Mouse (Mus musculus): ENCODE results near the gene Gm20388. TPM values are rescaled to one million over a fixed set of nuclear protein-coding genes. Genes with fewer than 3 reads are reported as not detected.

The Gm20388 gene
- total RNA-seq, 2 experiments from 2014 or later, result 1.9 to 2.0 TPM

- no peak for DNase-seq
Observed at GRCm38 (mm10) chr8:120684082-120684481, 773.4 kb downstream of the Gm20388 start.

- peak; percentile 83 for DNase-seq
Observed at GRCm38 (mm10) chr8:120685097-120685496, 774.5 kb downstream of the Gm20388 start.

GRCm38 (mm10) chr8:120685591-120685990 is 775.0 kb downstream of the Gm20388 start:
- DNase-seq, result no peak

- DNase-seq, result peak; percentile 51
Observed at GRCm38 (mm10) chr8:120686051-120686450, 775.4 kb downstream of the Gm20388 start.

- DNase-seq, result peak; percentile 50
Observed at GRCm38 (mm10) chr8:120686576-120686975, 775.9 kb downstream of the Gm20388 start.

- no peak for DNase-seq
Observed at GRCm38 (mm10) chr8:120687786-120688185, 777.1 kb downstream of the Gm20388 start.

GRCm38 (mm10) chr8:120688511-120688910 is 777.9 kb downstream of the Gm20388 start:
- DNase-seq, result no peak

- no peak for DNase-seq
Observed at GRCm38 (mm10) chr8:120692934-120693333, 782.3 kb downstream of the Gm20388 start.

- peak; percentile 66 for DNase-seq
Observed at GRCm38 (mm10) chr8:120693861-120694493, 783.3 kb downstream of the Gm20388 start.

GRCm38 (mm10) chr8:120696401-120697153 is 785.9 kb downstream of the Gm20388 start:
- no peak for DNase-seq

- DNase-seq, result peak; percentile 61
Observed at GRCm38 (mm10) chr8:120697154-120697978, 786.7 kb downstream of the Gm20388 start.

- no peak for DNase-seq
Observed at GRCm38 (mm10) chr8:120697979-120698272, 787.3 kb downstream of the Gm20388 start.

GRCm38 (mm10) chr8:120698426-120698825 is 787.8 kb downstream of the Gm20388 start:
- no peak for DNase-seq

- DNase-seq, result no peak
Observed at GRCm38 (mm10) chr8:120699079-120699478, 788.4 kb downstream of the Gm20388 start.

GRCm38 (mm10) chr8:120699565-120699964 is 788.9 kb downstream of the Gm20388 start:
- no peak for DNase-seq

GRCm38 (mm10) chr8:120700053-120700452 is 789.4 kb downstream of the Gm20388 start:
- no peak for DNase-seq

- DNase-seq, result no peak
Observed at GRCm38 (mm10) chr8:120701758-120702465, 791.3 kb downstream of the Gm20388 start.

GRCm38 (mm10) chr8:120704203-120704602 is 793.6 kb downstream of the Gm20388 start:
- DNase-seq, result no peak

GRCm38 (mm10) chr8:120705163-120705562 is 794.5 kb downstream of the Gm20388 start:
- DNase-seq, result no peak

- DNase-seq, result no peak
Observed at GRCm38 (mm10) chr8:120706193-120706592, 795.6 kb downstream of the Gm20388 start.

- DNase-seq, result no peak
Observed at GRCm38 (mm10) chr8:120709176-120709575, 798.5 kb downstream of the Gm20388 start.

GRCm38 (mm10) chr8:120715200-120715599 is 804.6 kb downstream of the Gm20388 start:
- no peak for DNase-seq
